Mouse (Mus musculus) heart, embryonic 12.5 days (tissue): ENCODE data around the gene Apeh. TPM values are rescaled to one million over a fixed set of nuclear protein-coding genes. Genes with fewer than 3 reads are reported as not detected.

Experiments used
- ATAC-seq: fragments of 200-750 bp; cut with Nextera tagmentation; 2 replicates; pipeline ENCODE4 v1.8.0; 2017; ENCODE audit warnings: moderate TSS enrichment, moderate library complexity; ENCODE audit not compliant: insufficient number of reproducible peaks, low FRiP score
- H3K27ac ChIP-seq: fragments of 300-500 bp; sonication (generic); 2 replicates; pipeline ENCODE4 v1.5.1; 2016; ENCODE audit warnings: mild to moderate bottlenecking, moderate library complexity; ENCODE audit not compliant: poor library complexity, severe bottlenecking
- H3K27me3 ChIP-seq: fragments of 300-500 bp; sonication (generic); replicated peaks from 2 replicates; pipeline ENCODE4 v1.6.1; 2016; ENCODE audit warnings: mild to moderate bottlenecking, moderate library complexity
- H3K36me3 ChIP-seq: fragments of 300-500 bp; sonication (generic); 2 replicates; pipeline ENCODE4 v1.6.1; 2016; ENCODE audit warnings: mild to moderate bottlenecking, moderate library complexity
- H3K4me1 ChIP-seq: fragments of 300-500 bp; sonication (generic); replicated peaks from 2 replicates; pipeline ENCODE4 v1.6.1; 2016; ENCODE audit warnings: mild to moderate bottlenecking
- H3K4me2 ChIP-seq: fragments of 300-500 bp; sonication (generic); 2 replicates; pipeline ENCODE4 v1.6.1; 2016; ENCODE audit warnings: mild to moderate bottlenecking, moderate library complexity
- H3K4me3 ChIP-seq: fragments of 300-500 bp; sonication (generic); 2 replicates; pipeline ENCODE4 v1.5.1; 2016; ENCODE audit warnings: mild to moderate bottlenecking
- H3K9ac ChIP-seq: fragments of 300-500 bp; sonication (generic); 2 replicates; pipeline ENCODE4 v1.6.1; 2016; ENCODE audit warnings: mild to moderate bottlenecking, moderate library complexity
- H3K9me3 ChIP-seq: fragments of 300-500 bp; sonication (generic); replicated peaks from 2 replicates; pipeline ENCODE4 v1.6.1; 2016; ENCODE audit warnings: mild to moderate bottlenecking, moderate library complexity
- WGBS: fragments of 180-500 bp; shearing (Covaris S2); methylation state at CpG from one replicate; pipeline ENCODE4 v1.1.7; 2016; 5-methylcytosine and 5-hydroxymethylcytosine counted together
- polyA plus RNA-seq: library from polyadenylated mRNA; unstranded; fragments of >200 nt; fragmentation: Nextera tagmentation; extraction: Ambion mirVana; gene quantifications from 2 replicates; pipeline ENCODE4 v1.2.1, GENCODE M21; 2016

The Apeh gene
- polyA plus RNA-seq, 1 experiment from 2014 or later = 51.1 TPM

DNA sequence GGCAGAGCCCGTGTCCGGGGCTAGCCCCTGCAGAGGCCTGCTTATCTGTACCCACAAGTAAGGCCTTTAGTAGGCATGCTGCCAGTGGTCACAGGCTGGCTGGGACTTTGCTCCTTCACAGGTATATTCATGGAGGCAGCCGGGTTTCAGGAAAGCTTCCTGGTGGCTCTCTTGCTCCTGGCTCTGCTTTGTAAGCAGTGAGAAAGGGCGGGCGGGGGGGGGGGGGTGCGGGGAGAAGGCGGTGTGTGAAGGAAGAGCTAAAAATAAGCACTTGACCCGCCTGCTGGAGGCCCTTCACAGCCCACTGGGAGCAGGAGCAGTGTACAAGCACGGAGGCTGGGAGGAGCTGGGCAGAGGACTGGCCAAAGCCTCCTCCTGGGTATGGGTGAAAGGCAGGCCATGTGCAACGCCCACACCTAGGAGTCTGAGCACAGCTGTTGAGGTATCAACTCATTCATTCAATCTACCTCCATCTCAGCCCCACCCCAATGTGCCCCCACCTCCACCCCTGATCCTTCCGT is 25.5 kb upstream of the Apeh start:
- peak; percentile 79 for ATAC-seq
- H3K9ac ChIP-seq = no peak overlapping the region
- peaks cover 23% of the 10 kb centered on the region for H3K4me1 ChIP-seq
- WGBS = 27% methylated on average over 7 of the region's 11 CpGs
- H3K4me2 ChIP-seq = peak overlapping the region; percentile 39
- no peaks in the 10 kb centered on the region for H3K36me3 ChIP-seq
- H3K9me3 ChIP-seq = no peaks in the 10 kb centered on the region
- H3K4me3 ChIP-seq = no peak overlapping the region
- peaks cover 15% of the 10 kb centered on the region for H3K27me3 ChIP-seq
- peak overlapping the region; percentile 90 for H3K27ac ChIP-seq

DNA sequence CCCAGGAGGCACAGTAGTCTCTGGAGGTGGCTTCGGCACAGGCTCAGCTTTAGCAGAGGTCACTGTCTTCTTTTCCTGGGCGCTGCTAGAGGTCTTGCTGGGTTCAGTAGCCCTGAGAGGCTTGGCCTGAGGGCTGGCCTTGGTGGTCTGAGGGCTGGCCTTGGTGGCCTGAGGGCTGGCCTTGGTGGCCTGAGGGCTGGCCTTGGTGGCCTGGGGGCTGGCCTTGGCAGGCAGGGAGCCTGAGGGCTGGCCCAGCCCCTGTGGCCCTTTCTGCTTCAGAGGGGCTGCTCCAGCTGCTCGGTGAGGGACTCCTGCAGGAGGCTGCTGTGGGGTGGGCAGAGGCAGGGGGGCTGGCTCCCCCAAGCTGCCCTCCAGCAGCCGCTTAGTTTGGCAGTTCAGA is 22.7 kb upstream of the Apeh start:
- no peaks in the 10 kb centered on the region for H3K36me3 ChIP-seq
- H3K4me1 ChIP-seq = peaks cover 23% of the 10 kb centered on the region
- H3K9me3 ChIP-seq = no peaks in the 10 kb centered on the region
- H3K27ac ChIP-seq = no peak overlapping the region
- H3K9ac ChIP-seq = no peak overlapping the region
- no peak overlapping the region for H3K4me2 ChIP-seq
- peaks cover 41% of the 10 kb centered on the region for H3K27me3 ChIP-seq
- no peak overlapping the region for H3K4me3 ChIP-seq
- 57% methylated on average over 4 of the region's 4 CpGs for WGBS
- ATAC-seq = no peak

DNA sequence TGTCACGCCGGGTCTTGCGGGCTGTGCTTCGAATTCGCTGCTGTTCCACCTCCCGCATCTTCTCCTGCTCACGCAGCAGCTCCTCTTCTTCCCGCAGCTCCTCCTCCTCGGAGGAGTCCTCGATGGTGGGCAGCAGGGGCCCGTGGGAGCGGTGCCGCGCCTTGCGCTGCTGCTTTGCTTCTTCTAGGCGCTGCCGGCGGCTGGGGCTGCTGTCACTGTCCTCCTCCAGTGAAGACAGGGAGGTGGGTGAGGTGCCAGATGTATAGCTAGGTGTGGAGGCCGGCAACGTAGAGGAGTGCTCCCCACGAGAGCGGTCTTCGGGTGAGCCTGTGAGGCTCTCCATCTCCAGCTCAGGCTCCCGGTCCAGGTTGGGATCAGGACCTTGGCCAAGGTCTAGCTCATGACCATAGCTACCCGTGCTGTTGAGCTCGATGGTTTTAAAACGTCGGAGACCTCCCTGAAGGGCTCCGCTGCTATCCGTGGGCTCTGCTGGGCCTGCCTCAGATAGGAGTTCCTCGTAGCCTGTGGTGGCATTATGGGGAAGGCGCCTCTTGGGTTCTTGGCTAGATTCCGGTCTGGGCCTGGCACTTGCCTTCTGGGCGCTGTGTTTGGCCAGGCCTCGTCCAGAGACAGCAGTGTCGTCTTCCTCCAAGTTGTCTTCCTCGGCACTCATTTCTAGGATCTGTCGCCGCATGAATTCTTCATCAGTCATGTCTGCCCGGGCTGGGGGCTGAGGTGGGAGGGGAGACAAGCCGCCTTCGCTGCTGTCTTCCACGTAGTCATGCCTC is 21.1 kb upstream of the Apeh start:
- H3K4me1 ChIP-seq = peaks cover 30% of the 10 kb centered on the region
- H3K4me2 ChIP-seq = peak overlapping the region; percentile 17; the same call in 1 of the 2 replicates
- H3K36me3 ChIP-seq = no peaks in the 10 kb centered on the region
- H3K27ac ChIP-seq = no peak overlapping the region
- no peak overlapping the region for H3K9ac ChIP-seq
- no peaks in the 10 kb centered on the region for H3K9me3 ChIP-seq
- WGBS = 65% methylated on average over 43 of the region's 43 CpGs
- peaks cover 41% of the 10 kb centered on the region for H3K27me3 ChIP-seq
- H3K4me3 ChIP-seq = no peak overlapping the region
- no peak for ATAC-seq

DNA sequence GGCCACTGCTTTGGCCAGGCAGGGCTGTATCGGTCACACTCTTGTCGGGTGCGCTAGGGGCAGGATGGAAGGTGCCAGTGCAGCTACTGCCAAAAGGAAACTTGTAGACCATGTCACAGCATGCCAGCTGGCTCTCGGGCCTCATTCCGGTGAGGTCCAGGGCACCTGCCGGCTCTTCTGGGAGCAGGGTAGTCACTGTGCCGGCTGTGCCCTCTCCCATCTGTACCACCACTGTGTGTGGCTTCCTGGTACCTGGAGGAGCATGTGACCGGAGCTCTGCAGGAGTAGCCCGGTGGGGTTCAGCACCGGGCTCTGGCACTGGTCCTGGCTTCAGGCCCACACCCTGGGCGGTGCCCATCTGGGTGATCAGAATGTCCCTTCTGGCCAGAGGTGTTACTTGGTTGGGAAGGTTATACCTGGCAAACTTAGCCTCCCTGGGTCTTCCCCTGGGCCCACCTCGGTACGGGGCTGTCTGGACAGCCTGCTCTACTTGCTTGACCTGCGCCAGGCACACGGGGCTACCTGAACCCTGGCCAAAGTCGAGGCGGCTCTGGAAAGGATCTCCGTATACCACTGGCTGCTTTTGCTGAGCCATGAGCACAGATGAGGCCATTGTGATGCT is 18.4 kb upstream of the Apeh start:
- H3K36me3 ChIP-seq = no peaks in the 10 kb centered on the region
- no peak overlapping the region for H3K4me3 ChIP-seq
- peaks cover 36% of the 10 kb centered on the region for H3K4me1 ChIP-seq
- no peaks in the 10 kb centered on the region for H3K9me3 ChIP-seq
- 92% methylated on average over 18 of the region's 18 CpGs for WGBS
- H3K27me3 ChIP-seq = peaks cover 41% of the 10 kb centered on the region
- H3K9ac ChIP-seq = no peak overlapping the region
- no peak for ATAC-seq
- no peak overlapping the region for H3K4me2 ChIP-seq
- H3K27ac ChIP-seq = no peak overlapping the region

DNA sequence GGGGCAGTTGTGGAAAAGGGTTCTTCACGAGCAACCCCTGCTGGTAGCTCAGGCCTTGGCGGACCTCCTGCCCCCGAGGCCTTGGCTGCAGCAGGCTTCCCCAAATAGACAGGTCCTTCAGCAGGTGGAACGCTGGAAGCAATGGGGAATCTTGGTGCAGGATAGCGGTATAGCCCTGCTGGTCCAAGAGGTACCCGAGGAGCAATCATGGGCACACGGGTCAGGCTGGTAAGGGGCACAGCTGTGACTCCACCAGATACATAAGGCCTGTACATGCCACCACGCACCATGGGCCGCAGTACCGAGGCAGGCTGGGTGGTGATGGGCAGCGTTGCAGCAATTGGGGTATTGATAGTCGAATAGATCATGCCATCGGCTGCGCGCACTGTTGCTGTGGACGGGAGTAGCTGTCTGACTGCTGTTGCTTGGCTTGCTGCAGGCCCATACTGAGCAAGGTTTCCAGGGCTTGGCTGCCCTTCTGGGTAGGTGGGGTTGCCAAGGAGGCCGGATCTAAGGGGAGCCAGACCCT is 17.3 kb upstream of the Apeh start:
- no peaks in the 10 kb centered on the region for H3K36me3 ChIP-seq
- peaks cover 41% of the 10 kb centered on the region for H3K4me1 ChIP-seq
- H3K9me3 ChIP-seq = no peaks in the 10 kb centered on the region
- peak overlapping the region; percentile 73 for H3K4me2 ChIP-seq
- no peak overlapping the region for H3K27ac ChIP-seq
- peak overlapping the region; percentile 37 for H3K4me3 ChIP-seq
- ATAC-seq = no peak
- H3K27me3 ChIP-seq = peaks cover 45% of the 10 kb centered on the region
- 71% methylated on average over 17 of the region's 17 CpGs for WGBS
- peak overlapping the region; percentile 54 for H3K9ac ChIP-seq

DNA sequence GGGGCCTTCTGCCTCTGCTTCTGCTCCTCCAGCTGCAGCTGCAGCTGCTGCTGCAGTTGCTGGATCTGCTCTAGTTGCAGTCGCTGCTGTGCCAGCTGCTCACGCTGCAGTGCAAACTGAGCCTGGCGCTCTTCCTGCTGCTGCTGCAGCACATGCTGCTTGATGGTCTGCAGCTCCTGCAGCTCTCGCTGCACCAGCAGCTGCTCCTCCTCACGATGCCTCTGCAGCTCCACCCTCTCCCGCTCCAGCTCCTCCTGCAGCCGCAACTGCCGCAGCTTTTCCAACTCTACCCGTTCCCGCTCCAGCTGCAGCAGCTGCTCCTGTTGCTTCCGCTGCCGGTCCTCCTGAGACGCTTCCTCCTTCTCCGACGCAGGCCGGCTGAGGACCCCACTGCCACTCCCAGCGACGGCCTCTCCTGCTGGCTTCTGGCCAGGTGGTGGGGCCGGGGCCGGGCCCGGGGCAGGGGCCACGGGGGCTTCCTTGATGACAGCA is 16.7 kb upstream of the Apeh start:
- no peak for ATAC-seq
- peaks cover 42% of the 10 kb centered on the region for H3K27me3 ChIP-seq
- peaks cover 41% of the 10 kb centered on the region for H3K4me1 ChIP-seq
- peak overlapping the region; percentile 37 for H3K4me3 ChIP-seq
- H3K4me2 ChIP-seq = peak overlapping the region; percentile 73
- H3K27ac ChIP-seq = no peak overlapping the region
- H3K9ac ChIP-seq = peak overlapping the region; percentile 54
- H3K9me3 ChIP-seq = no peaks in the 10 kb centered on the region
- no peaks in the 10 kb centered on the region for H3K36me3 ChIP-seq
- WGBS = 9% methylated on average over 22 of the region's 22 CpGs

DNA sequence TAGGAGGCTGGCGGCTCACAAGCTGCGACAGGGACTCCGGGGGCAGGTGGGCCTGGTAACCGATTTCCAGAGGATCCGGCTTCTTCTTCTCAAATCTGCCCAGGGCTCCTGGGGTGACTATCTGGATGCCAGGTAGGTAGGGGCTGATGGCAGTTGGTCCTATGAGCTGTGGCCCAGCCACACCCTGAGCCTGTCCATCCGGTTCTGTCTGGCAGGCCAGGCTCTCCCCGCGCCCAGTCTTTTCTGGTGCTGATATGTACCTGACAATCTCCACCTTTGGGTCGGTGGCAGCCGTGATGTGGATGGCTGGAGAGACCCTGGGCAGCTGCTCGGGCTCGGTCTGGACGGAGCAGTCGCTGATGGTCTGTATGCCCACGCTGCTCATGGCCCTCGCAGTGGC is 15.8 kb upstream of the Apeh start:
- Histone ChIP-seq H3K4me2 (peak overlapping the region; percentile 73), H3K9ac (peak overlapping the region; percentile 44; the same call in 1 of the 2 replicates), H3K27ac (no peak overlapping the region), H3K9me3 (no peaks in the 10 kb centered on the region), H3K27me3 (peaks cover 32% of the 10 kb centered on the region), H3K36me3 (no peaks in the 10 kb centered on the region), H3K4me3 (0 out of 2 replicates have a peak overlapping the region, but pooled peaks have one; percentile 37), H3K4me1 (peaks cover 44% of the 10 kb centered on the region)
- ATAC-seq = no peak
- 66% methylated on average over 16 of the region's 16 CpGs for WGBS

DNA sequence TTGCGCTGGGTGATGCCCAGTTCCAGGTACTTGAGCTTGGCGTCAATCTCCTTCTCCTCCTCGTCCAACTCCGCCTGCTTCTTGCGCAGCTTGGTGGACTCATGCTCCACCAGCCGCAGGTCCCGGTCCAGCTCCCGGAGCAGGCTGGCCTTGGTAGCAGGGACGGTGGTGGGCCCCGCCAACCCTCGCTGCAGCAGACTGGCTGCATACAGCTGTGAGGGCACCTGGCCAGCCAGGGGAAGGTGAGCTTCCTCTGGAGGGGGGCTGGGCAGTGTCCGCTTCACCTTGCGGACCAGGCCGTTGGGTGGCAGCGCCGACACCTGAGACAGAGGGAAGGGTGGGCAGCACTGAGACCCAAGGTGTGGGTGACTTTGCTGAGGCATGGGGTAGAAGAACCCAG is 13.5 kb upstream of the Apeh start:
- H3K27me3 ChIP-seq = peaks cover 9% of the 10 kb centered on the region
- no peak overlapping the region for H3K4me3 ChIP-seq
- no peak overlapping the region for H3K4me2 ChIP-seq
- no peaks in the 10 kb centered on the region for H3K9me3 ChIP-seq
- 90% methylated on average over 16 of the region's 16 CpGs for WGBS
- no peak overlapping the region for H3K9ac ChIP-seq
- no peak overlapping the region for H3K27ac ChIP-seq
- peaks cover 52% of the 10 kb centered on the region for H3K4me1 ChIP-seq
- H3K36me3 ChIP-seq = no peaks in the 10 kb centered on the region
- ATAC-seq = no peak

DNA sequence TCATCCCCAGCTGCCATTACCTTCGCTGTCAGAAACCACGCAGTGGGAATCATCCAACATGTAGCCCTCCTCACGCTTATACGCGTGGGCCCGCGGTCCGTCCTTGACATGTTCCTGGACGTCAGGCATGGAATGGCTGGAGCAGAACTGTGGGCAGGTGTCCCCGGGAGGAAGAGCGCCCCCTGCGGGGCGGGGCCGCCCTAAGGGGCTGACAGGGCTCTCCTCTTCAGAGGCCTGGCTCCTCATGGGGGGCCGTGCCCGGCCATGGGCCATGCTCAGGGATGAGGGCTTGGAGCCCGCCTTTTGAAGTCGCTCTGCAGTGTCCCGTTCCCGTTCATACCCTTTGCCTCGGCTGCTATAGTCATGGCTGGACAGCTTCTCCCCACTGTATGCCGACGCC is 11.7 kb upstream of the Apeh start:
- Histone ChIP-seq H3K4me3 (no peak overlapping the region), H3K9ac (no peak overlapping the region), H3K4me2 (no peak overlapping the region), H3K27ac (no peak overlapping the region), H3K4me1 (peaks cover 50% of the 10 kb centered on the region), H3K9me3 (no peaks in the 10 kb centered on the region), H3K27me3 (peaks cover 4% of the 10 kb centered on the region; the same call in 1 of the 2 replicates), H3K36me3 (no peaks in the 10 kb centered on the region)
- 86% methylated on average over 23 of the region's 23 CpGs for WGBS
- ATAC-seq = no peak

DNA sequence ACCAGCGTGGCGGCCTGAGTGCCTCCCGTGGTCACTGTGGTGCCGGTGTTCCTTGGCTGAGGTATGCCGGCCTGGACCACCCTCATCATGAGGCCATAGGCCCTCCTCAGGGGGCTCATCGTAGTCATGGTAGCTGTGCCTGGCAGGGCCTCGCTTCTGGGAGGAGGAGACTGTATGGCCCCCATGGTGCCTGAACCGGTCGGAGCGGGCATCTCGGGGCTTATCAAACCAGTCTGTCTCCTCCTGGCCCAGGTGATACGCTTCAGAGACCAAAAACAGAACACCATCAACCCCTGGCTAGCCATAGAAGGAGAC is 11.1 kb upstream of the Apeh start:
- Histone ChIP-seq H3K4me2 (peak overlapping the region; percentile 42; the same call in 1 of the 2 replicates), H3K9me3 (no peaks in the 10 kb centered on the region), H3K9ac (no peak overlapping the region), H3K27ac (no peak overlapping the region), H3K4me3 (no peak overlapping the region), H3K27me3 (peaks cover 4% of the 10 kb centered on the region; the same call in 1 of the 2 replicates), H3K36me3 (no peaks in the 10 kb centered on the region), H3K4me1 (peaks cover 47% of the 10 kb centered on the region)
- WGBS = 84% methylated on average over 12 of the region's 12 CpGs
- no peak; the same call in 1 of the 2 replicates for ATAC-seq
